Mouse (Mus musculus) myocyte (in vitro differentiated cells): ENCODE results near the gene Gm42372. TPM values are rescaled to one million over a fixed set of nuclear protein-coding genes. Genes with fewer than 3 reads are reported as not detected.

Source experiments
- H3K27me3 ChIP-seq: one replicate; pipeline ENCODE4 v1.6.1; 2011; ENCODE audit not compliant: control insufficient read depth, insufficient read depth, insufficient read length
- H3K36me3 ChIP-seq: one replicate; pipeline ENCODE4 v1.6.1; 2011; ENCODE audit not compliant: control insufficient read depth, insufficient read depth
- H3K4me2 ChIP-seq: one replicate; pipeline ENCODE4 v1.6.1; 2011; ENCODE audit warnings: low read depth, control low read depth
- H3K4me3 ChIP-seq: one replicate; pipeline ENCODE4 v1.5.1; 2011; ENCODE audit warnings: mild to moderate bottlenecking, control low read depth, moderate library complexity
- H3K79me2 ChIP-seq: one replicate; pipeline ENCODE4 v1.6.1; 2011; ENCODE audit not compliant: control insufficient read depth, insufficient read depth
- H3ac ChIP-seq: one replicate; pipeline ENCODE4 v1.6.1; 2011; ENCODE audit not compliant: control insufficient read depth, insufficient read length
- CEBPB ChIP-seq: IDR thresholded peaks from 2 replicates; pipeline ENCODE4 v1.6.1; 2011; ENCODE audit warnings: mild to moderate bottlenecking, moderate library complexity; ENCODE audit not compliant: poor library complexity, insufficient read depth, severe bottlenecking
- E2F4 ChIP-seq: IDR thresholded peaks from one replicate; pipeline ENCODE4 v1.6.1; 2011; ENCODE audit warnings: mild to moderate bottlenecking, control low read depth, moderate library complexity; ENCODE audit not compliant: insufficient read depth
- MAX ChIP-seq: IDR thresholded peaks from one replicate; pipeline ENCODE4 v1.6.1; 2011; ENCODE audit warnings: low read depth, mild to moderate bottlenecking, control low read depth
- MYOD1 ChIP-seq, 3 experiments: IDR thresholded peaks; one replicate each; pipeline ENCODE4 v1.6.1; 2011; ENCODE audit warnings: control low read depth in 2 of 3, low read depth in 2 of 3, mild to moderate bottlenecking in 2 of 3, moderate library complexity in 1 of 3; ENCODE audit not compliant: insufficient read length in 2 of 3, control insufficient read depth in 1 of 3
- MYOG ChIP-seq, 3 experiments: IDR thresholded peaks; one replicate each; pipeline ENCODE4 v1.6.1; 2011; ENCODE audit warnings: control low read depth in 2 of 3, low read depth in 2 of 3, mild to moderate bottlenecking in 2 of 3; ENCODE audit not compliant: insufficient read length in 2 of 3, control insufficient read depth in 1 of 3, insufficient read depth in 1 of 3
- POLR2A ChIP-seq: IDR thresholded peaks from one replicate; pipeline ENCODE4 v1.6.1; 2011; ENCODE audit warnings: low read depth, mild to moderate bottlenecking, control low read depth, moderate library complexity; ENCODE audit not compliant: insufficient read length
- POLR2AphosphoS2 ChIP-seq: IDR thresholded peaks from one replicate; pipeline ENCODE4 v1.6.1; 2011; ENCODE audit warnings: low read depth, control low read depth; ENCODE audit not compliant: insufficient read length
- REST ChIP-seq: IDR thresholded peaks from one replicate; pipeline ENCODE4 v1.6.1; 2011; ENCODE audit warnings: mild to moderate bottlenecking, control low read depth, moderate library complexity; ENCODE audit not compliant: insufficient read depth, insufficient read length
- SRF ChIP-seq: IDR thresholded peaks from one replicate; pipeline ENCODE4 v1.6.1; 2011; ENCODE audit warnings: low read depth; ENCODE audit not compliant: control insufficient read depth, insufficient read length
- TCF12 ChIP-seq: IDR thresholded peaks from one replicate; pipeline ENCODE4 v1.6.1; 2011; ENCODE audit warnings: mild to moderate bottlenecking, control low read depth; ENCODE audit not compliant: poor library complexity, insufficient read depth, severe bottlenecking
- TCF3 ChIP-seq: IDR thresholded peaks from one replicate; pipeline ENCODE4 v1.6.1; 2011; ENCODE audit warnings: low read depth, control low read depth; ENCODE audit not compliant: insufficient read length
- USF1 ChIP-seq: IDR thresholded peaks from one replicate; pipeline ENCODE4 v1.6.1; 2011; ENCODE audit warnings: low read depth, mild to moderate bottlenecking, control low read depth, moderate library complexity
- polyA plus RNA-seq: library from polyadenylated mRNA; unstranded; fragments of >200 nt; fragmentation: generic; extraction: Trizol; gene quantifications from one replicate; pipeline ENCODE4 v1.2.1, GENCODE M21; 2012; ENCODE audit warnings: missing spikeins

Gene Gm42372
- polyA plus RNA-seq, 1 experiment, result not detected

DNA sequence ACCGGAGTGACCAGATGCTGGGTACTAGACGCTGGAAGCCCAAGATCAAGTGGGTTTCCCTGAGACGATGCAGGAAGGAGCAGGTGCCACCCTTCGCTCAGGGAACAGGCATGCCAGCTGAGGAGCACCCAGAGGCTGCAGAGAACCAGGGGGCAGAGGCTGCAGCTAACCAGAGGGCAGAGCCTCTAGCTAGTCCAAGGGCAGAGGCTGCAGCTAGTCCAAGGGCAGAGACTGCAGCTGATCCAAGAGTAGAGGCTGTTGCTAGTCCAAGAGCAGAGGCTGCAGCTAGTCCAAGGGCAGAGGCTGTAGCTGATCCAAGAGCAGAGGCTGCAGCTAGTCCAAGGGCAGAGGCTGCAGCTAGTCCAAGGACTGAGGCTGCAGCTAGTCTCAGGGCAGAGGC lies 12.5 kb downstream of the Gm42372 start:
- Histone ChIP-seq H3K4me2 (peak overlapping the region; percentile 80), H3ac (peak overlapping the region; percentile 17), H3K79me2 (peaks cover 18% of the 10 kb centered on the region), H3K27me3 (no peaks in the 10 kb centered on the region), H3K36me3 (no peaks in the 10 kb centered on the region), H3K4me3 (peak overlapping the region; percentile 87)
- TF ChIP-seq POLR2AphosphoS2 (no peak), MYOG (IDR thresholded peaks at IDR 0.05; ENCODE audit: control insufficient read depth in 1 of 3, insufficient read depth in 1 of 3, insufficient read length in 2 of 3, low read depth in 2 of 3) (peak in 2 of 3 experiments; percentile 37 to 51), MYOD1 (IDR thresholded peaks at IDR 0.05; ENCODE audit: control insufficient read depth in 1 of 3, insufficient read length in 2 of 3, low read depth in 2 of 3) (peak in 1 of 3 experiments; percentile 16)

DNA sequence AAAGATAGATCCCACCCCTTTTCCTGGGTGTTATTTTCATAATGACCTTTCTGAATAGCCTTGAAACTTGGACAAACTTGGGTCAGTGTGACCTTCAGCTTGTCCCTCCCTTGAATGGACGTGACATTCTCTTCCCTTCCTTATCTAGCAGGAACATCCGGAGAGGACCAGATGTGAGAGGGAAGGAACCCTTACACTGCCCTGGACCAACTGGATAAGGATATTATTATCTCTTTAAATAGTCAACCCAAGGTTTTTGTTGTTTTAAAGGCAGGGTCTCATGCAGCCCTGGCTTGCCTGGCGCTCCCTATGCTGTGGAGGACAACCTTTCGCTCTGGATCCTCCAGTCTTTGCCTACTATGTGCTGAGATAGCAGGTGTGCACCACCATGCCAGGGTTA lies 16.3 kb downstream of the Gm42372 start:
- H3K79me2 ChIP-seq, result peaks cover 15% of the 10 kb centered on the region
- no peak overlapping the region for H3K4me2 ChIP-seq
- H3K27me3 ChIP-seq, result no peaks in the 10 kb centered on the region
- no peaks in the 10 kb centered on the region for H3K36me3 ChIP-seq
- no peak overlapping the region for H3K4me3 ChIP-seq
- TF ChIP-seq E2F4 (no peak), USF1 (no peak)
- H3ac ChIP-seq, result no peak overlapping the region

DNA sequence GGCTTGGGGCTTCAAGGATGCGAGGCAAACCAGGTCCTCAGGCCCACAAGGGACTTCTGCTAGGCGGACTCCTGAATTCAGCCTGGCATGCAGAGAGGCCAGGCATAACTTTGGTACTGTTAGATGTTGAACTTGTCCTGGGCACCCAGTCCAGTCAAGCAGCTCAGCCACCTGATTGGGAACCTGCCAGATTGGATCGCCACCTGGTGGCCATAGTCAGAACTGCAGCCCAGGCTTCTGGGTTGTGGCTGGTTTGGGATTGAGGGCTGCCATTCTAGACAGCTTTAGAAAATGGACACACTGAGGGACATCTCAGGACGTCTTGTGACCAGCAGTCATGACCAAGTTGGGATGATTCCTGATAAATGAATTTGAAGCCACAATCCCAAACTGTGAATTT lies 16.8 kb downstream of the Gm42372 start:
- H3K79me2 ChIP-seq, result peaks cover 11% of the 10 kb centered on the region
- no peak overlapping the region for H3K4me3 ChIP-seq
- H3K27me3 ChIP-seq, result no peaks in the 10 kb centered on the region
- H3K36me3 ChIP-seq, result no peaks in the 10 kb centered on the region
- TF ChIP-seq REST (no peak), POLR2A (no peak), TCF3 (no peak), MYOG (IDR thresholded peaks at IDR 0.05; ENCODE audit: control insufficient read depth in 1 of 3, insufficient read depth in 1 of 3, insufficient read length in 2 of 3, low read depth in 2 of 3) (no peak)
- H3ac ChIP-seq, result no peak overlapping the region
- H3K4me2 ChIP-seq, result no peak overlapping the region

DNA sequence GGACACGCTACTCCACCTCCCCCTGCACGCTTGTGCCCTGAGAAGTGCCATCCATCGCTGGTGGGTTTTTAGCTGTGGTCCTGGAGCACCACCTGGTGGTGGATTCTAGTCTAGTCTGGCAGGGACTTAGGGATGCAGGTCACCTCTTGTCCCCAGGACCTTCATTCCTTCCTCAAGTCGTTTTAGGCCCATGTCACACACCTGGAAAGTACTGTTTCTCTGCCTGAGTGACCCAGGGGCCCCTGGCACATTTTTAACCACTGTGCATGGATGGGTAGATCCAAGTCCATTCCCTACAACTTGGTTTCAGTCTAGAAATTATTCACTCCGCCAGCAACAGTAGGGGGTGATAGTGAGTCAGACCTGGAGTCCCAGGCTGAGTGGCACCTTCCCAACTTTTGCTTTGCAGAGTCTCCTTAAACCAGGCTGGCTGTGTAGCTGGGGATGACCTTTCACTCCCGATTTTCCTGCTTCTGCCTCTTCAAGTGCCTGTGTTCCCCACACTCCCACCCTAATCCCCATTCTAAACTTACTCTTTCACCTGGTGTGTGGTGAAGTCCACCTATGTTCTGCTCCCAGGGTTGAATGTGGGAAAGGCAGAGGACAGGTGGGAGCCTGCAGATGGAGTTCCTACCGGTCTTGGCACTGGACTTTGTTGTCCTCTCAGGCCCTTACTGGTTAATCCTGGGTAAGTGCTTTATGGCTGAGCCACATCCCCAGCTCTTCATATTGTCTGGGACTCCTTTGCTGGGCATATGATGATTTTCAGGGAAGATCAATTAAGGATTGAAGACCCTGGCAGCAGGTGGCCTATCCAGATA lies 19.7 kb downstream of the Gm42372 start:
- Histone ChIP-seq H3K4me2 (no peak overlapping the region), H3K4me3 (no peak overlapping the region), H3K79me2 (no peaks in the 10 kb centered on the region), H3ac (no peak overlapping the region), H3K36me3 (peaks cover under 1% of the 10 kb centered on the region), H3K27me3 (no peaks in the 10 kb centered on the region)
- no peak for TF ChIP-seq SRF
- peak; percentile 60 for TF ChIP-seq POLR2AphosphoS2

DNA sequence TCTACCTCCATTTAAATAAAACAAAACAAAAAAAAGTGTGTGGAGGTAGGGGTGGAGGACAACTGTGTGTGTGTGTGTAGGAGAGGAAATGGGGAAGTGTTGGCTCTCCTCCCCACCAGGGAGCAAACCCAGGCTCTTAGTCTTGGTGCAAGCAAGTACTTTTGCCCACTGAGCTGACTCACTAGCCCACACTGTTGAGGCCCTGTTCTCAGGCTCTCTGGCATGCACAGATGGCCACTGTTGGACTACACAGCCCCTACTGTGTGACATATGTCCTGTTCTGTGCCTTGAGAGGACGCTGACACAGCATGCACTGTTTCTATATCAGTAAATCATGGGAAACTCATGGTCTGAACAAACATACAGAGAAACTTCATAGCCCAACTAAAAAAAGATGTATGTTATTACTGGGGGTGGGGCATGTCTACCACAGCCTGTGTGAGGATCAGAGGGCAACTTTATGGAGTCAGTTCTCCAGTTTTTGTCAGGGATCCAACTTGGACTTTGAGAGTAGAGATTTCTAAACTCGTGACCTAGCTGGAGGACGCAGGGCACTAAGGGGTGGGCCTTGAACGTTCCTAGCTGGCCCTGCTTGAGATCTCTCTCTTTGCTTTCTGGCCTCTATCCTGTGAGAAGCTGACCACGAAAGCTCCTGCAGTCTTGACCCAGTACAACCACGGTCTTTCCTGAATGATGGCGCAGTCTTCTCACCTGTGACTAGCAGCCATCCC lies 20.5 kb downstream of the Gm42372 start:
- Histone ChIP-seq H3K27me3 (no peaks in the 10 kb centered on the region), H3K4me2 (no peak overlapping the region), H3K36me3 (peaks cover 7% of the 10 kb centered on the region), H3K4me3 (no peak overlapping the region), H3ac (no peak overlapping the region), H3K79me2 (no peaks in the 10 kb centered on the region)
- no peak for TF ChIP-seq REST
- no peak for TF ChIP-seq USF1
- no peak for TF ChIP-seq MYOD1 (IDR thresholded peaks at IDR 0.05; ENCODE audit: control insufficient read depth in 1 of 3, insufficient read length in 2 of 3, low read depth in 2 of 3)
- TF ChIP-seq TCF12, result no peak
- TF ChIP-seq POLR2A, result no peak
- no peak for TF ChIP-seq MAX
- no peak for TF ChIP-seq CEBPB
- TF ChIP-seq MYOG (IDR thresholded peaks at IDR 0.05; ENCODE audit: control insufficient read depth in 1 of 3, insufficient read depth in 1 of 3, insufficient read length in 2 of 3, low read depth in 2 of 3), result no peak
- TF ChIP-seq TCF3, result no peak
- no peak for TF ChIP-seq E2F4
- TF ChIP-seq SRF, result no peak
- no peak for TF ChIP-seq POLR2AphosphoS2

DNA sequence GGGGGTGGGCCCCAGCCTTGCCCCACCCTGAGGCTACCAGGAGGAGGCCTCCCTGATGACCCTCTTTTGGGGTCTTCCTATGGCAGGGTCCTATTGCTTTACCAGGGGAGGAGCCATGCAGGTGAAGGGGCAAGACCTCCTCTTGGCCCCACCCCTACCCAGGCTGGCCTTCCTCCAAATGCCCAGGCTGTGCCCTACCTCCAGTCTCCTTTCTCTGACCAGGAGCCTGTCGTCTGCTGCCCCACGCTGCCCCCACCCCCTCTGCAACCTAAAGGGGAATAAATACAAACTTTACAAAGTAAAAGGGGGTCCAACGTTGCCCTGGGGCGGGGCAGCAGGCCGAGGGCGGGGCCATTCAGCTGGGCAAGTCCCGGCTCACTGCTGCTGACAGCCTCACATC lies 21.8 kb downstream of the Gm42372 start:
- H3ac ChIP-seq, result no peak overlapping the region
- TF ChIP-seq CEBPB (no peak), E2F4 (no peak), MYOD1 (IDR thresholded peaks at IDR 0.05; ENCODE audit: control insufficient read depth in 1 of 3, insufficient read length in 2 of 3, low read depth in 2 of 3) (no peak)
- no peak overlapping the region for H3K4me2 ChIP-seq
- H3K36me3 ChIP-seq, result peaks cover 7% of the 10 kb centered on the region
- H3K27me3 ChIP-seq, result no peaks in the 10 kb centered on the region
- no peaks in the 10 kb centered on the region for H3K79me2 ChIP-seq
- no peak overlapping the region for H3K4me3 ChIP-seq
